Mouse (Mus musculus) right cerebral cortex, adult 2 months (tissue): Measurements from ENCODE around the gene Hist1h2bf.

Experiments used
- DNase-seq, 2 experiments: peaks; one replicate each; pipeline ENCODE4 v3.0.0; 2021 to 2022; ENCODE audit warnings: low spot score in 2 of 2

The Hist1h2bf gene

DNA sequence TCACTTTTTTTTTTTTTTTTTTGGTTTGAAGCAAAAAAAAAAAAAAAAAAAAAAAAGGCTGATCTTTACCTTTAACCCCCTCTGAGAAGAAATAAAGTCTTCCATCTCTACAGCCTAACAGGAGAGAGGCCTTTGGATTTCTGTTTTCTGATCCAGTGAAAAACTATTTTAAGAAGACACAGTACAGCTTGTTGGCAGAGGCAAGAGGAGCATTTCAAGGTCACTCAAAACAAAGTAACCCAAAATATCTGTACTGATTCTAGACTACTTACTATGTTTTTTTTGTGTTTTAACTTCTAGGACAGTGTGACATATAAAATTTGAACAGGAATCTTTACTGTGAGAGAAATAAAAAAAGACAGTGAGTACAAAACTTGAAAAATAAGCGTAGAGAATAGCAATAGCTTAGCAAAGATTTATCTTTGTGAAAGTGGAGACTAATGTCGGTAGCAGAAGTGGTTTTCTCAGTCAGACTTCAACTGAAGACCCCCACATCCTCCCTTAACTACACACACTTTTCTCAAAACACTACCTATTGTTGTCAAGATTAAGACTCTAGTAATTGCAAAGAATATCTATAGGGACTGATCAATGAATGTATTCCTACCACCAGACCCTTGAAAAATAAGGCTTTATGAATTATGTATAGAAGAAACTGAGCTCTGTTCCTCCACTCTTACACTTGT lies 44.4 kb downstream of the Hist1h2bf start:
- DNase-seq: no peak

DNA sequence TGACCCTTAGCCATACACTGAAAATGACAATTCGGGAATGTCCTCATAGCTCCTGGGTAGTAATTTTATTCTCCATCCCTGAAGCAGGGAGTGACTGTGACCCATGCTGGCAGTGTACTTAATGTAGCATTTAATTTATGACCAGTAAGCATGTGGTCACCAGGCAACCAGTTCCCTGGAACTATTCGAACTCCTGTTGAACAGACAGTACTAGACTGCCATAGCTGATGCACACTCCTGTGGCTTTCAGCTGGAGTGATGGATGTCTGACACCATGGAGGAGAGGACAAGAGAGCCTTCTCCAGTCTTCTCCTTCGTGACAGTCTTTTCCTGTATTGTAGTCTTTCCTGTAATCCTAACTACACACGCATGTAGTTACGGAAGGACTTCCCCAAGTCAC lies 45.0 kb downstream of the Hist1h2bf start:
- no peak for DNase-seq

DNA sequence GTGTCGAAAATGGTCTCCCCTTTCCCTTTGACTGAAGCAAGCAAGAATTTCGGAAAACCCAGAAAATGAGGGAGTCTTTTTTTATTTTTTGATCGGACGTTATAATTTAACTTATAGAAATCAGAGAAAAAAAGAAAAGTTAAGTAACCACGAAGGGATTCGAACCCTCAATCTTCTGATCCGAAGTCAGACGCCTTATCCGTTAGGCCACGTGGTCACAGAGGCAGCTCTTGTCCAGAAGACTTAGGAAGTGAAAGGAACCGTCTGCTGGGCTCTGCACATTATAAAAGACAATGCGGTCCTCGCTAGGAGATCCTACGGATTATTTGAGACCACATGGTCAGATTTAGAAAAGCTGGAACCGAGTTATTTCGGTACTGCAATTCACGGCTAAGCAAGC lies 47.7 kb downstream of the Hist1h2bf start:
- peak; percentile 98 for DNase-seq

DNA sequence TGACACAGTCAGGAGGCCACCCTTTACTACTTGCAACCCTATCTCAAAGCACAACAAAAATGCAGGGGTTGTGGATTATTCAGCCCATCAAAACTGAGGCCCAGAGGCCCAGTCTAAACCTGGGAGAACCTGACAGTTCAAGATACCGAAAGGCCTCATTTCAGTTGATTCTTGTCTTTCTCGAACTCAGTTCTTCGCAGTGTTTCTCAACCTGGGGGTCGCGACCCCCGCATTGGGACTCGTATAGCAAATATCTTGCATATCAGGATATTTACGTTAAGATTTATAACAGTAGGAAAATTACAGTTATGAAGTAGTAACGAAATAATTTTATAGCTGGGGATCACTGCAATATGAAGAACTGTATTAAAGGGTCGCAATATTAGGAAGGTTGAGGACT lies 48.1 kb downstream of the Hist1h2bf start:
- no peak for DNase-seq

DNA sequence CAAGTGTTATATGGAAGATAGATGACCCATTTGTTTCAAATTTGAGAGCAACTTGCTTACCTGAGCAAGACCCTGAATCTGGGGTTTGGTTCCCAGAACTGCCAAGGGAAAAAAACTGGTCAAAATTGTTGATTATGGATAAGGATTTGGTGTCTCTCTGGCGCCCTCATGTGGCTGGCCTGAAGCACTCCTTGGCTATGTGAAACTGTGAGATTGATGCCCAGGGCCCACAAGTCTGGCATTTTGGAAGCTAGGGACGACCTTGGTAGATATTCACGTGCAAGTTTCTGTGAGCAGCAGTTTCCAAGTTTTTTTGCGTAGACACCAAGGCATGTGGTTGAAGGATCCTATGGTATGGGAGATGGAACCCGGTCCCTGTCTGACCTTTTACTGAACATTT lies 49.3 kb downstream of the Hist1h2bf start:
- peak; percentile 73 to 76 for DNase-seq

DNA sequence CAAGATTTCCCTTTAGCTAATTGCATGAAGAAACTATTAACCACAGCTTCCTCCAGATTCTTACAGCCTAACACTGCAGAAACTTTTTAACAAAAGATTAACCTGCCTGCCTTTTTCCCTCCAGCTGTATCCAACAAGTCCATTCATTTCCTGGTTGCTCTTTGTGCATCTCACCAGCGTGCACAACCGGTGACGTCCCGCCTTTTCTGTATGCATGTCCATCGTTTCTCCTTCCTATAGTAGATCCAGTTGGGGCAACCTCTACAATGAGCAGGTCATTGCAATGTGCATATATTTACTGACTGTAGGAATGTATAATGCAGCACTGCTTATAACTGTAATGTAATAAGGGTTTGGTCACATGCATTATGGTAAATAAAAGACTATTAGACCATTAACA lies 50.0 kb downstream of the Hist1h2bf start:
- no peak for DNase-seq
